Mouse (Mus musculus) embryonic facial prominence, embryonic 14.5 days (tissue): ENCODE results near the gene Fam124b. TPM values are rescaled to one million over a fixed set of nuclear protein-coding genes. Genes with fewer than 3 reads are reported as not detected.
A peak's percentile ranks its signal among the peaks of the same experiment; 100 is the strongest.

Experiments used
- ATAC-seq: fragments of 200-750 bp; cut with Nextera tagmentation; 2 replicates; pipeline ENCODE4 v1.8.0; 2017; ENCODE audit warnings: low read depth, moderate number of reproducible peaks, moderate TSS enrichment
- DNase-seq: peaks from one replicate; pipeline ENCODE4 v3.0.0-alpha.2; 2015; ENCODE audit warnings: low spot score
- H3K27ac ChIP-seq: fragments of 300-500 bp; sonication (generic); replicated peaks from 2 replicates; pipeline ENCODE4 v1.5.1; 2014; ENCODE audit warnings: low read depth, mild to moderate bottlenecking, low read length, moderate library complexity
- H3K27me3 ChIP-seq: fragments of 300-500 bp; sonication (generic); replicated peaks from 2 replicates; pipeline ENCODE4 v1.6.1; 2014; ENCODE audit warnings: low read length; ENCODE audit not compliant: control insufficient read depth, insufficient read depth
- H3K36me3 ChIP-seq: fragments of 300-500 bp; sonication (generic); 2 replicates; pipeline ENCODE4 v1.6.1; 2014; ENCODE audit warnings: low read length, mixed read lengths; ENCODE audit not compliant: control insufficient read depth, insufficient read depth
- H3K4me1 ChIP-seq: fragments of 300-500 bp; sonication (generic); 2 replicates; pipeline ENCODE4 v1.6.1; 2014; ENCODE audit warnings: antibody characterized with exemption, low read length; ENCODE audit not compliant: control insufficient read depth, insufficient read depth
- H3K4me2 ChIP-seq: fragments of 300-500 bp; sonication (generic); 2 replicates; pipeline ENCODE4 v1.6.1; 2014; ENCODE audit warnings: low read depth, mild to moderate bottlenecking, low read length, moderate library complexity, mixed read lengths
- H3K4me3 ChIP-seq: fragments of 300-500 bp; sonication (generic); 2 replicates; pipeline ENCODE4 v1.5.1; 2014; ENCODE audit warnings: low read depth, mild to moderate bottlenecking, low read length
- H3K9ac ChIP-seq: fragments of 300-500 bp; sonication (generic); 2 replicates; pipeline ENCODE4 v1.6.1; 2014; ENCODE audit warnings: low read depth, mild to moderate bottlenecking, low read length, moderate library complexity, mixed read lengths
- H3K9me3 ChIP-seq: fragments of 300-500 bp; sonication (generic); 2 replicates; pipeline ENCODE4 v1.6.1; 2016; ENCODE audit warnings: low read length; ENCODE audit not compliant: control insufficient read depth
- WGBS: fragments of 180-500 bp; shearing (Covaris S2); extraction: QIAGEN DNeasy Blood & Tissue Kit; methylation state at CpG from one replicate; pipeline ENCODE4 v1.1.7; 2014; 5-methylcytosine and 5-hydroxymethylcytosine counted together
- polyA plus RNA-seq: library from polyadenylated mRNA; unstranded; fragments of >200 nt; fragmentation: Nextera tagmentation; extraction: Ambion mirVana; gene quantifications from 2 replicates; pipeline ENCODE4 v1.2.1, GENCODE M21; 2014

Fam124b gene
- polyA plus RNA-seq, 1 experiment from 2014 or later: 1.4 TPM

GRCm38 (mm10) chr1:80192837-80193236 is 25.4 kb downstream of the Fam124b start:
- Histone ChIP-seq H3K27ac (no peak overlapping the region), H3K4me2 (no peak overlapping the region), H3K27me3 (no peaks in the 10 kb centered on the region), H3K4me1 (no peaks in the 10 kb centered on the region), H3K4me3 (no peak overlapping the region), H3K9me3 (no peaks in the 10 kb centered on the region), H3K9ac (no peak overlapping the region), H3K36me3 (no peaks in the 10 kb centered on the region)
- DNase-seq (no peak), ATAC-seq (no peak)
- WGBS: 90% methylated on average over 8 of the region's 8 CpGs

- Histone ChIP-seq H3K4me2 (no peak overlapping the region), H3K4me1 (no peaks in the 10 kb centered on the region), H3K27me3 (no peaks in the 10 kb centered on the region), H3K9ac (no peak overlapping the region), H3K9me3 (0 out of 2 replicates have a peak, but pooled peaks cover 3% of the 10 kb centered on the region), H3K27ac (no peak overlapping the region), H3K4me3 (no peak overlapping the region), H3K36me3 (no peaks in the 10 kb centered on the region)
- ATAC-seq (no peak), DNase-seq (no peak)
- WGBS: 48% methylated on average over 3 of the region's 3 CpGs
These were observed 36.9 kb downstream of the Fam124b start for GRCm38 (mm10) chr1:80181414-80181805.

GRCm38 (mm10) chr1:80180767-80181413 is 37.4 kb downstream of the Fam124b start:
- no peaks in the 10 kb centered on the region for H3K27me3 ChIP-seq
- peak; percentile 55 for DNase-seq
- WGBS: 39% methylated on average over 13 of the region's 13 CpGs
- no peak overlapping the region for H3K27ac ChIP-seq
- no peak overlapping the region for H3K4me2 ChIP-seq
- H3K4me1 ChIP-seq: no peaks in the 10 kb centered on the region
- H3K9me3 ChIP-seq: 0 out of 2 replicates have a peak, but pooled peaks cover 3% of the 10 kb centered on the region
- no peak overlapping the region for H3K4me3 ChIP-seq
- no peak overlapping the region for H3K9ac ChIP-seq
- H3K36me3 ChIP-seq: no peaks in the 10 kb centered on the region
- no peak for ATAC-seq

GRCm38 (mm10) chr1:80180128-80180527 is 38.1 kb downstream of the Fam124b start:
- Histone ChIP-seq H3K36me3 (no peaks in the 10 kb centered on the region), H3K27me3 (no peaks in the 10 kb centered on the region), H3K4me1 (no peaks in the 10 kb centered on the region), H3K9me3 (0 out of 2 replicates have a peak, but pooled peaks cover 3% of the 10 kb centered on the region), H3K27ac (no peak overlapping the region), H3K9ac (no peak overlapping the region), H3K4me2 (no peak overlapping the region), H3K4me3 (no peak overlapping the region)
- DNase-seq (peak; percentile 8), ATAC-seq (no peak)
- 61% methylated on average over 7 of the region's 7 CpGs for WGBS

DNA sequence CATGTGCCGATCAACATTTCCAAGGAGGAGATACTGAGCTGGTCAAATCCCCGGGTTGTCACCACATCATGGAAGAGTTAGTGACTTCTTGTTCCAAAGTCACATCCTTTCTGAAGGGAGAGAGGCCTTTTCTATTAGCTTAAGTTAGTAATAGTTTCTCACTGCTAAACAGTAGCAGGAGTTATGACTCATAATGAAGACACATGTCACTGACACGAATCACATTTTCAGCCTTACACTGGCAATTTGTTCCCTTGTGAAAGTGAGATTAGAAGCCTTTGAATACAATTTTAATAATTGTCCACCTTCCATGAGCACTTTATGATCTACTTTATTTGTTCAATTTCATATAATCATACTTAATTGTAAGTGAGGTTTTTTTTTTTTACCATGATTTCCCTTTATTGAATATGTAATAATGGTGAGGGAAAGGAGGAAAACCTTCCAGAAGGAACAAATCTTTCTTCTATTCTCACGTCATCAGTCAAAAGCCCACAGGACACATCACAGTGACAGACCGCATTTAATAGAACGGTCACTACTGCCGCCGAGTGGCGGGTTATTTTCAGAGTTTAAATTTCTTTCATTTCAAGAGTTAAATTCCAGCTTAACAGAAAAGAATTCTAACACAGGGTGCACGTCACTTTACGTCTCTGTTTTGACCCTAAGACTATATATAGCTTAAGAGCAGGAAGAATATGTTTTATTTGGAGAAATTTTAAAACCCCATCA is 40.5 kb downstream of the Fam124b start:
- H3K9ac ChIP-seq: no peak overlapping the region
- DNase-seq: peak; percentile 10

GRCm38 (mm10) chr1:80167706-80168105 is 50.6 kb downstream of the Fam124b start:
- no peaks in the 10 kb centered on the region for H3K4me1 ChIP-seq
- no peaks in the 10 kb centered on the region for H3K36me3 ChIP-seq
- 81% methylated on average over 5 of the region's 5 CpGs for WGBS
- no peak overlapping the region for H3K4me3 ChIP-seq
- H3K9me3 ChIP-seq: no peaks in the 10 kb centered on the region
- DNase-seq (no peak), ATAC-seq (no peak)
- H3K4me2 ChIP-seq: no peak overlapping the region
- no peak overlapping the region for H3K9ac ChIP-seq
- H3K27me3 ChIP-seq: no peaks in the 10 kb centered on the region
- H3K27ac ChIP-seq: no peak overlapping the region

More for the DNA sequence above, 40.5 kb downstream of the Fam124b start:
- H3K4me1 ChIP-seq: no peaks in the 10 kb centered on the region
- no peak overlapping the region for H3K4me2 ChIP-seq
- H3K36me3 ChIP-seq: no peaks in the 10 kb centered on the region
- WGBS: 50% methylated on average over 11 of the region's 11 CpGs
- no peak for ATAC-seq
- H3K9me3 ChIP-seq: 0 out of 2 replicates have a peak, but pooled peaks cover 3% of the 10 kb centered on the region
- no peak overlapping the region for H3K27ac ChIP-seq
- H3K4me3 ChIP-seq: no peak overlapping the region
- no peaks in the 10 kb centered on the region for H3K27me3 ChIP-seq

DNA sequence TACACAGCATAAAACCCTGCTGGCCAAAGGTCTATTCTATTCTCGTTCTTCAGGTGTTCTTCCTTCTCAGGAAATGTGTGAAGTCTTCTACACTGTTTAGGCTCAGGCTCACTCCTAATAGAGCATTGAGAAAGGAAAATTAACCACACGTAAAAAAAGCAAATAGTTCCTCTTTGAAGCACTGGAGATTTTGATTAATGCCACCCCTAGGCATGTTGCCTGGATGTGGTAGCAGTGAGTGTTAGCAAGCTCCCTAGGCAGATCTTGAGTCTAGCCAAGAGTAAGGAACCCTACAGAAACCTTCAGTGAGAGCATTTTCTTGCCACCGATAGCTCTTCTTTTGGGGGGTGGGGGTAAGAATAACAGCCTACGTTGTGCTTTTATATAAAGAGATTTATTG is 51.7 kb downstream of the Fam124b start:
- Histone ChIP-seq H3K27me3 (no peaks in the 10 kb centered on the region), H3K9me3 (no peaks in the 10 kb centered on the region), H3K4me2 (no peak overlapping the region), H3K4me1 (no peaks in the 10 kb centered on the region), H3K36me3 (no peaks in the 10 kb centered on the region), H3K4me3 (no peak overlapping the region), H3K27ac (no peak overlapping the region), H3K9ac (no peak overlapping the region)
- ATAC-seq (no peak), DNase-seq (no peak)
- 71% methylated on average over 4 of the region's 4 CpGs for WGBS

GRCm38 (mm10) chr1:80165391-80165790 is 52.9 kb downstream of the Fam124b start:
- Histone ChIP-seq H3K4me1 (no peaks in the 10 kb centered on the region), H3K27me3 (no peaks in the 10 kb centered on the region), H3K9ac (no peak overlapping the region), H3K4me2 (no peak overlapping the region), H3K27ac (no peak overlapping the region), H3K4me3 (no peak overlapping the region), H3K9me3 (no peaks in the 10 kb centered on the region), H3K36me3 (no peaks in the 10 kb centered on the region)
- WGBS: 79% methylated on average over 5 of the region's 5 CpGs
- DNase-seq (no peak), ATAC-seq (no peak)
